Comparison of ENCODE assay signal across 10 mouse cellular contexts in the genomic region with DNA sequence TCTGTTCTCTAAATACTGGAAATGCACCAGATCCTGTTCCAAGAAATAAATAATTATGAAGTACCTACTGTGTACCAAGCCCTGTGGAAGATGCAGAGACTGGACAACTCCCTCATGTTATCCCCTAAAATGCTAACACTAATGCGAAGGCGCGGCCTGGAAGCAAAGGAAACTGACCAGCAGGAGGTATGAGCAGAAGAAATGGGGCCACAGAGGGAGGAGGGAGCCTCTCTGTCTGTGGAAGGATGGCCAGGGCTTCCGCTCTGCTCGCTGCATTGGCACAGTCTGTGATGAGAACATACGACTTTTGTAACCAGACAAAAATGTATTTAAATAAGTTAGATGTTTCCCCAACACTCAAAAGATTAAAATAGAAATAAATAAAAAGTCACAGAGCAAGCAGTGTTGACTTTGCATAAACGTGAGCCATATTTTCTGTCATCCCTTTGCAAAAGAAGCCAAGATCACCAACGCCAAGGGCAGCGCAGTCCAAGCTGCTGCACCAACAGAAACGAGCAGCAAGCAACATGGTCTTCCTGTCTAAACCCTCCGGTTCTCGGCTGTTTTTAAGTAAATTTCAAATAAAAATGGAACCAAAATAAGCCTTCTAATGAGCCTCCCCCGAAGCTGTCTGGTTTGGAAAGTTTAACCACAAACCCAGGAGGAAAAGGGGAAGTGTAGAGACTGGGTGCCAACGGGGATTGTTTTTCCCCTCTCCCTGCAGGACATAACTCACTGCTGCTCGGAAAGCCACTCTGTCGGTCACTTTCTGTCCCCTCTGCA. TPM values are rescaled to one million over a fixed set of nuclear protein-coding genes. Genes with fewer than 3 reads are reported as not detected.
DNase-seq lines count a peak whose midpoint lies in the region; ATAC-seq and TF ChIP-seq lines count a peak whose summit lies in the region.
"Had no signal": no experiment of that assay in that cellular context is flagged by ENCODE, and none has a peak within 500 bp of the region (broad histone marks: within the 10 kb centered on the region; RNA-seq: fewer than 3 reads in every experiment).

No protein-coding gene starts in this region.

- no peaks in the 10 kb centered on the region for H3K27me3 ChIP-seq in kidney, postnatal 0 days (ENCODE audit: insufficient read depth, low read length)
- H3K27me3 ChIP-seq in embryonic facial prominence, embryonic 14.5 days (replicated peaks; ENCODE audit: control insufficient read depth, insufficient read depth, low read length), result no peaks in the 10 kb centered on the region
- H3K27me3 ChIP-seq in liver, postnatal 0 days (ENCODE audit: insufficient read depth, low read length), result no peaks in the 10 kb centered on the region

- H3K9me3 ChIP-seq in kidney, postnatal 0 days (replicated peaks; ENCODE audit: low read length), result no peaks in the 10 kb centered on the region
- no peaks in the 10 kb centered on the region for H3K9me3 ChIP-seq in embryonic facial prominence, embryonic 14.5 days (ENCODE audit: control insufficient read depth, low read length)
- no peaks in the 10 kb centered on the region for H3K9me3 ChIP-seq in liver, postnatal 0 days (ENCODE audit: low read length)

- H3K4me3 ChIP-seq in kidney, postnatal 0 days (replicated peaks; ENCODE audit: low read depth, low read length), result no peak overlapping the region
- H3K4me3 ChIP-seq in bone marrow, adult 2 months (replicated peaks; ENCODE audit: control insufficient read depth, low read depth, low read length), result peak overlapping the region; percentile 46
- no peak overlapping the region for H3K4me3 ChIP-seq in embryonic facial prominence, embryonic 14.5 days (ENCODE audit: low read depth, low read length)
- H3K4me3 ChIP-seq in liver, postnatal 0 days (ENCODE audit: low read depth, low read length), result peak overlapping the region; percentile 4; the same call in 1 of the 2 replicates

- no peak for ATAC-seq in kidney, postnatal 0 days (replicated peaks; ENCODE audit: low FRiP score, low read depth)
- ATAC-seq in embryonic facial prominence, embryonic 14.5 days (ENCODE audit: low read depth), result no peak
- ATAC-seq in liver, postnatal 0 days, result no peak

- peaks cover 65% of the 10 kb centered on the region for H3K4me1 ChIP-seq in kidney, postnatal 0 days (replicated peaks; ENCODE audit: insufficient read depth, low read length)
- H3K4me1 ChIP-seq in bone marrow, adult 2 months (ENCODE audit: control insufficient read depth, insufficient read depth, low read length), result peaks cover 24% of the 10 kb centered on the region
- H3K4me1 ChIP-seq in embryonic facial prominence, embryonic 14.5 days (ENCODE audit: control insufficient read depth, insufficient read depth, low read length), result peaks cover 49% of the 10 kb centered on the region
- H3K4me1 ChIP-seq in liver, postnatal 0 days (ENCODE audit: insufficient read depth), result peaks cover 57% of the 10 kb centered on the region

- no peak for TF ChIP-seq EP300 in liver, postnatal 0 days (IDR thresholded peaks at IDR 0.05; ENCODE audit: low read depth)

- DNase-seq in kidney, postnatal 0 days (ENCODE audit: low spot score), result no peak
- DNase-seq in kidney, adult 9 months, result no peak
- no peak for DNase-seq in embryonic facial prominence, embryonic 14.5 days (ENCODE audit: low spot score)
- no peak for DNase-seq in liver, postnatal 0 days
- no peak for DNase-seq in ovary, postnatal 10 days (ENCODE audit: low spot score)
- DNase-seq in embryo, embryonic 10 days (ENCODE audit: low spot score), result no peak
- DNase-seq in left cerebral cortex, adult 8-10 months (ENCODE audit: low spot score in 2 of 2), result no peak
- DNase-seq: spleen, adult 18-20 months had no signal

- H3K36me3 ChIP-seq in kidney, postnatal 0 days (ENCODE audit: insufficient read depth, low read length), result no peaks in the 10 kb centered on the region
- H3K36me3 ChIP-seq in embryonic facial prominence, embryonic 14.5 days (ENCODE audit: control insufficient read depth, insufficient read depth, low read length), result no peaks in the 10 kb centered on the region
- peaks cover 5% of the 10 kb centered on the region; the same call in 1 of the 2 replicates for H3K36me3 ChIP-seq in liver, postnatal 0 days (replicated peaks; ENCODE audit: insufficient read depth, low read length)

- no peak overlapping the region for H3K9ac ChIP-seq in kidney, postnatal 0 days (ENCODE audit: low read depth, low read length)
- H3K9ac ChIP-seq in embryonic facial prominence, embryonic 14.5 days (ENCODE audit: low read depth, low read length), result 0 out of 2 replicates have a peak overlapping the region, but pooled peaks have one; percentile 1
- no peak overlapping the region; the same call in 1 of the 2 replicates for H3K9ac ChIP-seq in liver, postnatal 0 days (replicated peaks)

- TF ChIP-seq CTCF in kidney, postnatal 0 days (IDR thresholded peaks at IDR 0.05; ENCODE audit: low read depth), result no peak
- TF ChIP-seq CTCF in bone marrow, adult 2 months (IDR thresholded peaks at IDR 0.05; ENCODE audit: control insufficient read depth, insufficient read depth, low read length), result no peak
- TF ChIP-seq CTCF in liver, postnatal 0 days (IDR thresholded peaks at IDR 0.05; ENCODE audit: low read depth), result no peak

- H3K27ac ChIP-seq in kidney, postnatal 0 days, result peak overlapping the region; percentile 77
- H3K27ac ChIP-seq in bone marrow, adult 2 months (ENCODE audit: control insufficient read depth, insufficient read depth, low read depth, low read length, poor library complexity), result peak overlapping the region; percentile 39
- peak overlapping the region; percentile 54 for H3K27ac ChIP-seq in embryonic facial prominence, embryonic 14.5 days (replicated peaks; ENCODE audit: low read depth, low read length)
- H3K27ac ChIP-seq in liver, postnatal 0 days (ENCODE audit: low read depth), result peak overlapping the region; percentile 66

- no peak for TF ChIP-seq POLR2A in bone marrow, adult 2 months (IDR thresholded peaks at IDR 0.05; ENCODE audit: borderline replicate concordance, control insufficient read depth, low read depth, low read length)

- H3K4me2 ChIP-seq in kidney, postnatal 0 days (ENCODE audit: low read length), result peak overlapping the region; percentile 8; the same call in 1 of the 2 replicates
- peak overlapping the region; percentile 16 for H3K4me2 ChIP-seq in embryonic facial prominence, embryonic 14.5 days (ENCODE audit: low read depth, low read length)
- peak overlapping the region; percentile 49 for H3K4me2 ChIP-seq in liver, postnatal 0 days (ENCODE audit: low read depth, low read length)

- WGBS in kidney, postnatal 0 days, result 44% methylated on average over 16 of the region's 16 CpGs
- WGBS in bone marrow, adult 2 months, result 10% methylated on average over 16 of the region's 16 CpGs
- 49% methylated on average over 16 of the region's 16 CpGs for WGBS in embryonic facial prominence, embryonic 14.5 days
- WGBS in liver, postnatal 0 days (ENCODE audit: insufficient replicate concordance), result 33% methylated on average over 16 of the region's 16 CpGs

RNA-seq across cellular contexts. Expression of gene Ggta1, which starts 18.9 kb away (rescaled TPM):
- polyA plus RNA-seq in kidney, postnatal 0 days (2015; fragmentation: Nextera tagmentation; extraction: Ambion mirVana), result 16.2 and 16.5 TPM in 2 replicates
- 7.3 and 16.2 TPM in 2 replicates for polyA plus RNA-seq in bone marrow, adult 2 months (2011; ENCODE audit: insufficient read depth, insufficient read length, low replicate concordance, missing spikeins)
- 32.5 and 35.7 TPM in 2 replicates for polyA plus RNA-seq in embryonic facial prominence, embryonic 14.5 days (2014; fragmentation: Nextera tagmentation; extraction: Ambion mirVana)
- polyA plus RNA-seq in liver, postnatal 0 days (2015; fragmentation: Nextera tagmentation; extraction: Ambion mirVana), result 5.2 and 6.2 TPM in 2 replicates
- total RNA-seq in left cerebral cortex, adult 8-10 months (2022), result 1 to 10 TPM; 4.0 to 7.7 (median 5.6) TPM

RNA-seq across cellular contexts. Expression of gene 4930402F06Rik, which starts 47.2 kb away (rescaled TPM):
- not detected in 2 replicates for polyA plus RNA-seq in kidney, postnatal 0 days (2015; fragmentation: Nextera tagmentation; extraction: Ambion mirVana)
- not detected in 2 replicates for polyA plus RNA-seq in bone marrow, adult 2 months (2011; ENCODE audit: insufficient read depth, insufficient read length, low replicate concordance, missing spikeins)
- polyA plus RNA-seq in embryonic facial prominence, embryonic 14.5 days (2014; fragmentation: Nextera tagmentation; extraction: Ambion mirVana), result not detected in 2 replicates
- not detected in 2 replicates for polyA plus RNA-seq in liver, postnatal 0 days (2015; fragmentation: Nextera tagmentation; extraction: Ambion mirVana)
- not detected for total RNA-seq in left cerebral cortex, adult 8-10 months (2022)
- total RNA-seq: left cerebral cortex, postnatal 25 days had no signal

Comparison
In these comparisons a context has a peak if more than half of its experiments do, and no peak if none do; other contexts are left out.
1. H3K4me3 ChIP-seq: peak in bone marrow, adult 2 months (single experiment) and liver, postnatal 0 days (single experiment); none in kidney, postnatal 0 days (single experiment) and embryonic facial prominence, embryonic 14.5 days (single experiment).
2. Peak in every context shown above with its lines, with median percentiles within 50 percentile points of each other: H3K27ac ChIP-seq and H3K4me2 ChIP-seq.